Mouse (Mus musculus) urinary bladder, postnatal 14 days (tissue): ENCODE measurements around the gene Nceh1.
A peak's percentile ranks its signal among the peaks of the same experiment; 100 is the strongest.

Experiments used
- DNase-seq: peaks from one replicate; pipeline ENCODE4 v3.0.0; 2021; ENCODE audit warnings: low spot score

The Nceh1 gene

DNA sequence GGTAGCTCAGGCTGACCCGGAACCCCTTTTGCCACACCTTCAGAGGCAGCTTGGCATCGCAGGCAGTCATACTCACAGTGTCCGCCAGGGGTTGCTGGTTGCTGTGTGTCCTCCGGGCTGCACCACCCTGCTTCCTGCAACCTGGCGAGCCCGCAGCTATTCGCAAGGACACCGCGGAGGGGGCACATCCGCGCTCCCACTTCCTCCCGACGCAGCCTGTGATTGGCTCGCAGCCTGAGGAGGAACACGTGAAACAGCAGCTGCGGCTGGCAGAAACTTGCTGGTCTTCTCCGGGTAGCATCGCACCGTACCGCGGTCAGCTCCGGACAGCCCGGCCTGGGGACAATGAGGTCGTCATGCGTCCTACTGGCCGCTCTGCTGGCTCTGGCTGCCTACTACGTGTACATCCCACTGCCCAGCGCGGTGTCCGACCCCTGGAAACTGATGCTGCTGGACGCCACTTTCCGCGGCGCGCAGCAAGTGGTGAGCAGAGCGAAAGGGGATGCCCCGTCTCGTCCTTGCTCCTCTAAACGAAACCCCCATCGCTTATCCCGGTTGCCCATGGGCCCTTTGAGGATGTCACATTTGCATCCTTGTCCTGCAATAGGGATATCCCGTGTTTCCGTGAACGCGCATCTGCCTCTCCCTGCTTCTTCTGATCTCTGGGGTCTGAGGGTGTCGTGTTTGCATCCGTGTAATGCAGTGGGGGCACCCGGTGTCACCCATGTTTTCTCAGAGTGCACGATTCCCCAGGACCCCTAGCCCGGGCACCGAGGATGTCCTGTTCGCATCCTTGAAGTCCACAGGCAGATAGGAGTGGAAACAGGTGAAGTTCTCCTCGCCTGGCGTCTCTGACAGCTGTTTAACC lies at the start of gene Nceh1:
TSS of gene Nceh1 (plus strand) at position 233 of the 868 bp plus-strand sequence.
- DNase-seq, result peak; percentile 93

DNA sequence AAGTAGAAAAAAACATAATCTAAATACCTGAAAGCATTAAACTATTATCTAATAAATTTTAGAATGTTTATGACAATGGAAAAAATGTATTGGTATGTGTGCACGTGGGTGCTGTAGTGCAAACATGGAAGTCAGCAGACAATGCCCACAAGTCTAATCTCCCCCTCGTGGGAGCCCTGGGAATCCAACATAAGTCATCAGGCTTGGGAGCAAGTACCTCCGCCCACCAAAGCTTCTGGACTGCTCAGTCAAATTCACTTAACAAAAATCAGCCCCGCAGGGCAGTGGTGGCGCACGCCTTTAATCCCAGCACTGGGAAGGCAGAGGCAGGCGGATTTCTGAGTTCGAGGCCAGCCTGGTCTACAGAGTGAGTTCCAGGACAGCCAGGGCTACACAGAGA lies 42.7 kb upstream of the Nceh1 start:
- no peak for DNase-seq

DNA sequence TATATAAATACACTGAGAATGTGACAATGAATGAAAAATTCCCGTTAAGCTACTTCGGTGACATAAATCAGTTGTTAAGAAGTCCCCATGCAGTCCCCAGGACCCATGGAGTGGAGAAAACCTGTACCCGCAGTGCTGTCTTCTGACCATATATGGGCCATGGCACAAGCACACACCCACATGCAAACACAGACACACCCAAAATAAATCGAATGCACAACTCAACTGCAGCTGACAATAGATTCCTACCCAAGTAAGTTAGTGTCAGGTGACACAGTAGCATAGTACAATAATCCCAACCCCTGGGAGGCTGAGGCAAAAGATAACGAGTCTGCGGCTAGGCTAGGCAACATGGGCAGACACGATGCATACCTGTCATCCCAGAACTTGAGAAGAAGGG lies 39.2 kb upstream of the Nceh1 start:
- DNase-seq, result no peak

DNA sequence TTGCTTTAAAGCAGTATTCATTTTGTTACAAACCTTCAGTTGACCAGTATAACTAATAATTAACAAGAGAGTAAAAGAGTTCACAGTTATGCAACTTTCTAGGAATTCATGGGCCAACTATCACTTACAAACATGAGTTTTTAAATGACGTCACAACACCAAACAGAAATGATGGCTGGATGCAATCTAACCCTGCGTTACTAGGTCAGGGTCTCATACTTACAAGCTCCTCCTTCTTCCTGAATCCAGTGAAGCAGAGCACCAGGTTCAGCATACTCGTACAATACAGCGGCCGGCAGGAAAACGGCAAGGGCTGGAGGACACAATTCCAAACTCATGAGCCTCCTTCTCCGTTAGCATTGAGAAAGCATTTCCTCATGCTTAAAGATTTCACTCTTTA lies 37.0 kb upstream of the Nceh1 start:
- no peak for DNase-seq

DNA sequence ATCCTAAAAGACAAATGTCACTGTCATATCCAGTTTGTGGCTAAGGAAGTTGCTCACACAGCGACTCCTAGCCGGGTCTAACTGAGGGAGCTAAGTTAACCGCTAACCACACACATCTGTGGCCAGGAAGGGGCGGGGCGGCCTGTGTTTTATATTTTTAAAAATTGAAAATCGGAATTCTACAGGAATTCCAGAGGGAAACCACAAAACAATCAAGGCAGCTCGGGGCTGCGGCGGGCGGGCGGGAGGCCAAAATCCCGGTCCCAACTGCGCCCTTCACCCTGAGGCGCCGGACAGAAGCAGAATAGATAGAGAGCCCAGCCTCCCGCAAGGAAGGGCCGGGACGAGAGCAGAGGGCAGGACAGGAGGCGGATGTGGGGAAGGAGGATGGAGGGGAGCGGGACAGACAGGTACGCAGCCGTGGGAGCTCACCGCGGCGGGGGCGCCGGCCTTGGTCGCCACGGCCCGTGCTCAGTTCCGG lies 29.5 kb upstream of the Nceh1 start:
- DNase-seq, result no peak

DNA sequence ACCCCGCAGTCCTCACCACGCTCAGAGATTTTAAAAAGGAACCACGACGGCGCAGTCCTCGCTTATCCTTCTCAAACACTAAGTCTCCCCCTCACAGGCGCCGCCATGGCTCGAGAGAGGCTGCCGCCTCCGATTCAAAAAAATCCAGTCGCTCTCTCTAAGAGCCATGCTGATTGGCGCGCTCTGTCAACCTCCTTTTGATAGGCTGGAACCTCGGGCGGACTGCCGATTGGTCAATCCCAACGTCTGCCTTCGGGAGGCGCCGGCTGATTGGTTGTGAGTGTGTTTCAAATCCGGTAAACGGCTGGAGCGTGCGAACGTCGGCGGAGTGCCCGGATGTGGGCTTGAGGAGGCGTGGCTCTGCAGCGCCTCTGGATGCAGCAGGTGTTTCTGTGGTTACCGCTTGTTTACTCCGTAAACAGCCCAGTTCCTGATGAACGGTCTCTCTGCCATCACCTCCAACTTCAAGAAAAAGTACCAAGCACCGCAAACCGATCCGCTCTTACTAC lies 29.0 kb upstream of the Nceh1 start, which contains the start of gene Ect2:
TSS of gene Ect2 (minus strand) at position 178 of the 509 bp plus-strand sequence.
- peak; percentile 99 for DNase-seq

DNA sequence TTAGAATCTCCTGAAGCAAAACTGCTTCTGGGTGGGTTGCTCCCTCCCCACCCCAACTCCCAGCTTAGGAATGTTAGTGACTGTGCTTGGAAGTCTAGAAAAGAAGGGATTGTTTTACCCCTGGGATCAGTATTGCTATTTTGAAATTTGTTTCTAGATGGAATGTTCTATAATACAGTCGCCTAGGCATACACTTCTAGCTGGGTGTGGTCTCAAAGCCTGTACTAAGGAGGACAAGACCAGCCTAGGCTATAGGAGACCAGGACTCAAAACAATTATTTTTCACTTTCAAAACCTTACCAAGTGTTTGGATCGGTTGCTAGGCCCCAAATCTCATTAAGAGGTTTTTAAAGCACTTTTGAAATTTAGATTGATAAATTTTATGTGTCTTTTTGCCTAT lies 28.5 kb upstream of the Nceh1 start:
- no peak for DNase-seq

DNA sequence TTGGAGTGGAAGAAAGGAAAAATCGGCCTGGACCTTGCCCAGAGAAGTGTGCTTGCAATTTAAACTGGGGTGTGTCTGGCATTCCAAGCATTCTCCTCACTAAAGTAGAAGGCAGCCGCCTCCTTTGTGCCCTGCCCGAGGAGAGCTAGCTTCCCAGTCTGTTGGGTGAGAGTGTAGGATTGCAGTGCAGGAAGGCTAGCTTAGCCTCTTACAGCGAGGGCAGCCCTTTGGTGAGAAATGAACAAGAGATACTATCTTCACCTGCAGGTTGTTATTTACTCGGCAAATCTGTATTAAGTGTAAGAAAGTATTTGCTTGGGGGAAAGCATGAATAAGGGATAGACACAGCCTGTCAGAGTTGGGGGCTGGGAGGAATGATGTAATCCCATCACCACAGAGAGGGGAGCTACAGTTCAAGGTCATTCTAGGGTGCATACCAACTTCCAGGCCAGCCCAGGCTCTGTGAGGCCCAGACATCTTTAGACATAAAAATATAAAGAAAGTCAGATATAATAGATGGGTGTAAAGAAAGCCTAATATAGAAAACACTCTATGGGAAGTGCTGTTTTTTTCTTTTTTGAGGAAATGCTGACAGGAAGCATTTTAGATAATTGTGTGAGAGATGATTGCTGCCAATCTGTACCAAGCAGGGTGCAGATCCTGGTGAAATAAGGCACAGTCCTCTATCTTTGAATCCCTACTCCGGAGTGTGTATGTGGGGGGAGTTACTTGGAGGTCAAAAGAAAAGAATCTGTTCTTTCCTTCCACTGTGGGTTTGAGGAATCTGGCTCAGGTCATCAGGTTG lies 27.5 kb upstream of the Nceh1 start:
- DNase-seq, result peak; percentile 50

DNA sequence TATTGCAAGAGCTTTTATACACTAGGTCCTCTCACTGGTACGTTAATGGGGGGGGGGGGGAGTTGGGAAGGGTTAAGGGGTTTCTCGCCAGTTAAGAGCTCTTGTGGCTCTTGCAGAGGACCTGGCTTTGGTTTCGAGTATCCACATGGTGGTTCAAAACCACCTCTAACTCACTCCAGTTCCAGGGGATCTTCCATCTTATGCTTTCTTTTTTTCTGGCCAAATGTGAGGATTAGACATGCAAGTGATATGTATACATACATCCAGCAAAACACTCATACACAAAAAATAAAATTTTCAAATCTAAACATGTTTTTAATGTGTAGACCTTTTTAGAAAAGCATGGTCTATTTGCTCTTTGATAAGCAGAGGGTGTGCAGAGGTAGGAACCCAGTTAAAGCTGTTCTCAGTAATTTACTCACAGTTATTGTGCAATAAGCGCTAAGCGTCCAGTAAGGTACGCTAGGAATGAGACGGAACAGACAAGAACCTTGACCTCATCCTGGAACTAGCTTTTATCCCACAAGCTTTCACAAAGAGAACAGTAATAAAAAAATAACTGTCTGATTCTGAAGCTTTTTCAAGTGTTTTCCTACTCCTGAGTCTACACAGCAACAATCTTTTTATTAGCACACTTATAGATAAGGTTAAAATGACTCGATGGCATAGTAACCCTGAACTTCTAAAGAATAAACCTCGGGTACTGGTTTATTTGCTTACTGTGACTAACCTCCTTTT lies 26.7 kb upstream of the Nceh1 start:
- no peak for DNase-seq

DNA sequence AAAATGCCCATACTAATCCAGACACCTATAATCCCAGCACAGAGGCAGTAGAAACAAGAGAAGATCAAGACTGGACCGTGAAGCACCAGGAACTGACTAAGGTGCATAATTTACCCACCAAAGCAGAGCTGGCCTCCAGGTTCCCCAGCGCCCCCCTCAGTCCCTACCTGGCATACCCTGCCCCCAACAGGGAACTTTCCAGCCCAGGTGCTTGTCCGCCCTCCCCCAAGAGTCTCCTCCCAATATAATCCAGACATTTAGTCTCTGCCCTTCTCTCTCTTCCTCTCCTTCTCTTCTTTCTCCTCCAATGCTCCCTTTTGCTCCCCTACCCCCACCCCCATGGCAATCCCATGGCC lies 26.2 kb upstream of the Nceh1 start:
- DNase-seq, result no peak

DNA sequence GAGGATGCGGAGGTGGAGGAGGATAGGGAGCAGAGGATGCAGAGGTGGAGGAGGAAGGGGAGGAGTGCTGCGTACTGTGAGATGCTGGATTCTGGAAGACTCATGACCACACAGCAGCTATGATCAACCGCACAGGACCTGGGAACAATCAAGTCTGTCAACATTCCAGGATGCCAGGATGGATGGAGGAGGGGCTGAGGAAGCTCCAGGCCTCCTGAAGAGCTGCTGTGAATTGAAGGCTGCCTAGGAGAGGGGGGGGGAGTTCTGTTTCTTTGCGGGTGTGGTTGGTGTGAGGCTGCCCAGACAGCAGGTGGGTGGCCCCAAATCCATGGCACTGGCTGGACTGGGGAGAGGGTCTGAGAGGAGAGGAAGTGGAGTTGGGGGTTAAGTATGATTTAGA lies 23.9 kb upstream of the Nceh1 start:
- DNase-seq, result no peak

DNA sequence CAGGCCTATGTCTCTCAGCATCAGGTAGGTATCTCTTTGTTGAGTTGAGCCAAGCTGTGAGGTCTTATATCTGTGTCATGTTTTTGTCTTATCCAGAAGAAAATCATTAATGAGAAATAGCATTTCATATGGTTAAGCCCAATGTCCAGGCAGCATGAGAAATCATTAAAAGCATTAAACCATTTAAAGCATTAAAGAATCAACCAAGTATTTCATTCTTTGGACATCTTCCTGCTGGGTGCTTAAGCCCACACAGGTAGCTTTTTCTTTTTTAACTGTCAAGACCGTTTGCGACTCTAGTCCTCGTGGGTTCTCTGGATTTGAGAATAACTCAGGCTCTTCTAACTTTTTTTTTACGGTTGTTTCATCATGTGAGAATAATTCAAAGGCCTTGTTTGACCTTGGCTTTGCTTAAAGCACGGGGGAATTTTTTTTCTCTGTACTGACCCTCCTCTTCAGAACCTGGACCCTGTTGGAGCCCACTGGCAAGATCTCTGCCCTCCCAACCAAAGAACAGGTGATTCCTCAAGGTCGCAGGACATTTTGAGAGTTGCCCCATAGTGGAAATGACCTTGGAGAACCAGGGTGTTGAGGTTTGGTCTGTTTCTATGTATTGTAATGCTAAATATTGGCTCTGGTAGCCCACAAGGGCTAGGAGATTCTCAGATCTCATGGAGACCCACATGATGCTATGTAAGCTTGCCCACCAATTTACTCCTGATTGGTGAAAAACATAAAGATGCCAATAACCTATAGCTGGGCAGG lies 20.9 kb upstream of the Nceh1 start:
- DNase-seq, result no peak

DNA sequence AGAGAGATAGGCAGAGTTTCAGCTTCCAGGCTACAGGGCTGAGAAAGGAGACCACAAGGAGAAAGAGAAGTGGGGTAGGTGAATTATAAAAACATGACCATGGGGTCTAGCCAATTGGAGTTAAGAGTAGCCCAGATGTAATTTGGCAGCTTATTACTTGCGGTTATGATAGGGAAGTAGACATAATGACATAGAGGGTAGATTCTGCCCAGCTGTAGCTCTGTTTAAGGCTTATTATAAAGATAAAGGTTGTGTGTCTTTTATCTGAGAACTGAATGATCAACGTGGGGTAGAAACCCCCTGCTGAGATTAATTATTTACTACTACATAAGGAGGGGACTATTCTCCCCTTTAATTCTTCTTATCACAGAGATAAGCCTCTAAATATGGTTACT lies 20.4 kb upstream of the Nceh1 start:
- DNase-seq, result no peak

DNA sequence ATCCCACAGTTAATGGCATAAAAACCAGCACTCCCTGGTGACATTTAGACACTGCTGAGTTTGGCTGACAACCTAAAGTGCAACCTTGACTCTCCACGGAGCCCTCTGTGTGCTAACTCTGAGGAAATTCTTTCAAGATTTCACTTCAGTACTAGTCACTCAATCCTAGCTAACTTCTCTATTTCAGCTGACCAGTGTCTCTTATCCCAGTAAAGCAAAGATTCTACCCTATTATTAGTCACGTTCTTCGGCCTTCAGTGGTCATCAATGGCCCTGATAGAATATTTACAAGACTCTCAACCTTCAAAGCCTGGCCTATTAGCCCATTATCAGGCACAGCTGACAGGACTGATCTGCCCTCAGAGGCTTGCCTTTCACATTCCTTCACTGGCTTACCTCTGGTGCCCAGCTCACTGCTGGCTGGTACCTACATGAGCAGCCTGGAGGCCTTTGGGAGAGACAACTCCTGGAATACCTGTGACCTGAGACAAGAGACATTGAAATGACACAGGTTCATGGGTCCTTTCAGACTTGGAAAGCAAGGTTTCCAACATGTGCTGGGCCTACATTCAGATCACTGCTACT lies 17.2 kb upstream of the Nceh1 start:
- DNase-seq, result no peak

DNA sequence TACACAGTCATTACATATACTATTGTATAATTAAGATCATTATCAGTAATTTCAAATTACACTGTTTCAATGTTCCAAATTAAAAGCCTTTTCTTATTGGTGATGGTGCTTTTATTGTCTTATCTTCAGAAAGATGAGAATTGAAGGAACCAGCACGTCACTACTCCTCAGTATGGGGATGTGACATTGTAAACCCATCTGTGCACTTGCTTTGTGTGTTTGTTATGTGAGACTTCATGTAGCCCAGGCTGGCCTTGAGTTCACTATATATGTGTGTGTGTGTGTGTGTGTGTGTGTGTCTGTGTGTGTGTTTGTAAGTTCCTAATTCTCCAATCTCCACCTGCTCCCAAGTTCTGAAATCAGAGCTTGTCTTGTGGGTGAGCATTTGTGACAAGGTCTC lies 12.5 kb upstream of the Nceh1 start:
- DNase-seq, result no peak

DNA sequence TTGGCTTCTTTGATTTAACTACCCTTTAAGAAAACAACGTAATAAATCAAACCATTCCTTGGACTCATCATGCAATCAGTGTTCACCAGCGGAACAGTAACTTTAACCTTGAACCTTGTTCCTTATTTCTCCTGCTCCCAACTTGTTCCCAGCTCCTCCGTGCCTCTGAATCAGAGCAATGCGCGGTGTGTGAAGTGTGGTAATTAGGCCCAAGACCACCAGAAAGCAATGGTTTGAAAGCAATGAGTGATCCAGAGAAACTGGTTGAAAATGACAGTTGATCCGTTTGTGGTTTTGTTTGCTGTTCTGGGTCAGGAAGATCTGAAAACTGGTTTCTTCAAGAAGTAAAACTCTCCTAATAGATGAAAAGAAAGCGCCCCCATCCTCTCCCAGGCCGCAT lies 3.1 kb upstream of the Nceh1 start:
- DNase-seq, result no peak

DNA sequence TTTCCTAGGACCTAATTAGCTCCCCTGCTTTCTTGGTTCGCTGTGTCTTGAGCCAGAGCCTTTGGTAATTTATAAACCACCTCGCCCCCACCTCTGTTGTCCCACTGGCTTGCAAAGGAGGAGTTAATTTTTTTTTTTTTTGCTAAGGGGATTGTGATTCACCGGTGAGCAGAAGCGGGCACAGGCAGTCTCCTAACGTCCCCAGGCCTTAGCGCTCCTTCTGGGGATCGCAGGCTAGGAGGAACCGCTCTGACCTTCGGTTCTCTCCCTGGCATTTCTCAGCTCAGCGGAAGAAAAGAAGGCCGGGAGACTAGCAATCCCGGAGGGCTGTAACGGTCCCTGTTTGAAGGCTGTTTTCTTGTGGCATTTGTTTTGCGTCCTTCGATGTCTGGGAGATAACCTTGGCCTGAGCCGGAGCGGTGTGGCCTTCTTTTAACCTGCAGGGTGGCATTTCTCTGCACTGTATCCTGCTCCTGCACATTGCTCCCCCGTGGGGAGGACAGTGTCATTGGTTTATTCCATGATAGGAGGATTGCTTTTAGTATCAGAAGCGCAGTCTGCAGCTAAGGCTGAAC lies 923 bp downstream of the Nceh1 start:
- DNase-seq, result no peak

DNA sequence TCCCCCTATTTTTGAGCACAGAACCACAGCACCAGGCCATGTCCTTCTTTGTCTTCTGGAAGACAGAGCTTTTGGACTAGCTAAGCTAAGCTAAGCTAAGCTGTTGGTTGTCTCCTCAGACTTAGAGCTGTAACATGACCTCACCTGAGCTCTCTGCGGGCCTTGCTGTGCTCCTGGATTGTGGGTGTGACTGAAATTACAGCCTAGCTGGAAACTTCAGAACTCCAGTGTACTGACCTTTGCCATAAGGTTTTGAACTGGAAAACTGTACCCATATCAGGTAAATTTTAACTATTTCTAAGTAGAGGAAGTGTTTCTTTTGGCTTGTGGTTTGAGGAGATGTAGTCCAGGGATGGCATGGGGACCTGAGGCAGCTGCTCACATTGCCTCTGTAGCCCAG lies 5.6 kb downstream of the Nceh1 start:
- no peak for DNase-seq

DNA sequence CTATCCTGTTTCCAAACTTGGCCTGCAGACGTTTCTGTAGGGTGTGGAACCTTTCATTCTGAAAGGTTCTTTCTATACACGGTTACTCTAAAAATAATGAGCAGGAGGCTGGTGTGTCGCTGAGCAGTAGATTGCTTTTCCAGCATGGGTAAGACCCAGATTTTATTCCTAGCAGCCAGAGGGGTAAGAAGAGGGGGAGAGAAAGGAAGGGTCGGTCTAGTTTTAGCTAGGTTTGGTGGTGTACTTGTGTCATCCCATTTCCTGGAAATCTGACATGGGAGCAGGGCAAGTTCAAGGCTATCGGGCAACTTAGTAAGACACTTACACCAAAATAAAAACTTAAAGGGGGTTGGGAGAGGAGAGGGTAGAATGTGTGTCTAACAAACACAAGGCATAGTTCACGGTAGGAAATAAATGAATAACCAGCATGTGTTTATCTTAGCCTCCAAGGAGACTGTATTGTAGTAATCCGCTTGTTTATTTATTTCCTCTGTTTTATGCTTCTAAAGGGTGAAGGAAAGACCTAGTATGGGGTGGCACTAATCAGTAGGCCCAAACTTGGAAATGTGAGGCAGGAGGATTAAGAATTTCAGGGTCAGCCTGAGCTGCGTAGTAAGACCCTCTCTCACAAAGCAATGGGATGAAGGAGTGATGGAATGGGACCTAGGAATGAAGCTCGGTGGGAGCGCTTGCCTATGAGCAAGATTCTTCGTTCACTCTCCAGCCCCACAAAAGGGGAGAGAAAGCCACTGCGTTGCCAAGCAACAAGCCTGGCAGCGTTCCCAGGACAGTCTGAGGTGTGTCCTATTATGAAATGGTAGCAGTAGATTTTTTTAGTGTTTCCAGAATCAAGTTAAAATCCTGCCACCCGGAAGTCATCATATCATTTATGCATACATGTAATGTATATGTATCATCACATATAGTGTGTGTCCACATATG lies 6.8 kb downstream of the Nceh1 start:
- DNase-seq, result peak; percentile 76

DNA sequence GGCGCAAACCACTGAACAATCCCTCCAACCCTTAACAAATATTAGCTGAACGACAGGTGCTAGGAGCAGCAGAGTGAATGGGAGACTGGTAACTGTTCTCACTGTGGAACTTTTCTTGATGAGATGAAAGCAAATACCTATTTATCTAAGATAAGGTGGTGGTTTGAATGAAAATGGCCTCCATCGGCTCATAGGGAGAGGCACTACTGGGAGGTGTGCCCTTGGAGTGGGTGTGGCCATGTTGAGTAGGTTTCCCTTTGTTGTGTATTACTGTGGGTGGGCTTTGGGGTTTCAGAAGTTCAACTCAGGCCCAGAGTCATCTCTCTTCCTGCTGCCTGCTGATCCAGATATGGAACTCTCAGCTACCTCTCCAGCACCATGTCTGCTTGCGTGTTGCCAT lies 8.1 kb downstream of the Nceh1 start:
- no peak for DNase-seq
